Mouse (Mus musculus) liver, embryonic 14.5 days (tissue): Measurements from ENCODE around the gene Pdcd4.

ENCODE experiments used
- CTCF ChIP-seq: IDR thresholded peaks from 2 replicates; pipeline ENCODE4 v1.5.1; 2016; ENCODE audit warnings: antibody characterized with exemption, low read depth, control low read depth
- EP300 ChIP-seq: IDR thresholded peaks from 2 replicates; pipeline ENCODE4 v1.6.1; 2016; ENCODE audit warnings: antibody characterized with exemption, low read depth

DNA sequence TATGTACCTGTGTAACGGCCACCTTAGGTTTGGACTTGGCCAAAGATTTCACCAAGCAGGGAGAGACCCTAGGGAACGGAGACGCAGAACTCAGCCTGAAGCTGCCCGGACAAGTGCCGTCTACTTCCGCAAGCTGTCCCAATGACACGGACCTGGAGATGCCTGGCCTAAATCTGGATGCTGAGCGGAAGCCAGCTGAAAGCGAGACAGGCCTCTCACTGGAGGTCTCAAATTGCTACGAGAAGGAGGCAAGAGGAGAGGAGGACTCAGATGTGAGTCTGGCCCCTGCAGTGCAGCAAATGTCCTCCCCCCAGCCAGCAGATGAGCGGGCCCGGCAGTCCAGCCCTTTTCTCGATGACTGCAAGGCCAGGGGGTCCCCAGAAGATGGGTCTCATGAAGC lies 40.7 kb upstream of the Pdcd4 start:
- no peak for TF ChIP-seq CTCF
- no peak for TF ChIP-seq EP300
